Mouse (Mus musculus) stomach, postnatal 0 days (tissue): ENCODE measurements around the gene Plekhg5. TPM values are rescaled to one million over a fixed set of nuclear protein-coding genes. Genes with fewer than 3 reads are reported as not detected.
"Not testable (repeated sequence)": the region's sequence is repeated elsewhere in the genome, so short reads cannot be mapped to it uniquely, and the experiment has no call there.

Experiments used
- ATAC-seq: fragments of 200-750 bp; cut with Nextera tagmentation; 2 replicates; pipeline ENCODE4 v1.8.0; 2017; ENCODE audit not compliant: low FRiP score, low TSS enrichment
- DNase-seq: peaks from one replicate; pipeline ENCODE4 v3.0.0-alpha.2; 2016; ENCODE audit warnings: low spot score
- H3K27ac ChIP-seq: fragments of 300-500 bp; sonication (generic); replicated peaks from 2 replicates; pipeline ENCODE4 v1.5.1; 2014; ENCODE audit warnings: mild to moderate bottlenecking, control low read depth
- H3K27me3 ChIP-seq: fragments of 300-500 bp; sonication (generic); 2 replicates; pipeline ENCODE4 v1.6.1; 2014; ENCODE audit warnings: low read length; ENCODE audit not compliant: control insufficient read depth, insufficient read depth
- H3K36me3 ChIP-seq: fragments of 300-500 bp; sonication (generic); 2 replicates; pipeline ENCODE4 v1.6.1; 2014; ENCODE audit warnings: low read length, mixed read lengths; ENCODE audit not compliant: control insufficient read depth, insufficient read depth
- H3K4me1 ChIP-seq: fragments of 300-500 bp; sonication (generic); replicated peaks from 2 replicates; pipeline ENCODE4 v1.6.1; 2014; ENCODE audit warnings: antibody characterized with exemption; ENCODE audit not compliant: control insufficient read depth, insufficient read depth
- H3K4me2 ChIP-seq: fragments of 300-500 bp; sonication (generic); replicated peaks from 2 replicates; pipeline ENCODE4 v1.6.1; 2014; ENCODE audit warnings: low read depth, mild to moderate bottlenecking, control low read depth, moderate library complexity
- H3K4me3 ChIP-seq: fragments of 300-500 bp; sonication (generic); 2 replicates; pipeline ENCODE4 v1.5.1; 2014; ENCODE audit warnings: low read depth, low read length, control low read depth
- H3K9ac ChIP-seq: fragments of 300-500 bp; sonication (generic); 2 replicates; pipeline ENCODE4 v1.6.1; 2014; ENCODE audit warnings: mild to moderate bottlenecking, low read length, control low read depth, mixed read lengths
- H3K9me3 ChIP-seq: fragments of 300-500 bp; sonication (generic); 2 replicates; pipeline ENCODE4 v1.6.1; 2016; ENCODE audit warnings: low read length; ENCODE audit not compliant: control insufficient read depth
- CTCF ChIP-seq: IDR thresholded peaks from 2 replicates; pipeline ENCODE4 v1.5.1; 2016; ENCODE audit warnings: antibody characterized with exemption, low read depth, mild to moderate bottlenecking, moderate library complexity
- EP300 ChIP-seq: optimal IDR thresholded peaks from 2 replicates; pipeline ENCODE3; 2016; ENCODE audit warnings: antibody characterized with exemption
- WGBS: fragments of 180-500 bp; shearing (Covaris S2); extraction: QIAGEN DNeasy Blood & Tissue Kit; methylation state at CpG from one replicate; pipeline ENCODE4 v1.1.7; 2014; 5-methylcytosine and 5-hydroxymethylcytosine counted together
- polyA plus RNA-seq: library from polyadenylated mRNA; unstranded; fragments of >200 nt; fragmentation: Nextera tagmentation; extraction: Ambion mirVana; gene quantifications from 2 replicates; pipeline ENCODE4 v1.2.1, GENCODE M21; 2015

The Plekhg5 gene
- polyA plus RNA-seq, 1 experiment from 2014 or later: 6.4 TPM

- no peak overlapping the region for H3K4me2 ChIP-seq
- H3K4me1 ChIP-seq: peaks cover 16% of the 10 kb centered on the region
- no peak for ATAC-seq
- no peak overlapping the region for H3K4me3 ChIP-seq
- no peak overlapping the region for H3K27ac ChIP-seq
- 39% methylated on average over 5 of the region's 5 CpGs for WGBS
- H3K36me3 ChIP-seq: no peaks in the 10 kb centered on the region
- TF ChIP-seq CTCF (peak; percentile 69), EP300 (no peak)
- DNase-seq: no peak
- H3K27me3 ChIP-seq: no peaks in the 10 kb centered on the region
- H3K9me3 ChIP-seq: no peaks in the 10 kb centered on the region
- H3K9ac ChIP-seq: no peak overlapping the region
Observed at GRCm38 (mm10) chr4:152029087-152029486, 43.2 kb upstream of the Plekhg5 start.

GRCm38 (mm10) chr4:152029997-152030396 is 42.3 kb upstream of the Plekhg5 start:
- ATAC-seq (no peak; the same call in 1 of the 2 replicates), DNase-seq (peak; percentile 62)
- 60% methylated on average over 4 of the region's 4 CpGs for WGBS
- Histone ChIP-seq H3K27ac (no peak overlapping the region), H3K36me3 (no peaks in the 10 kb centered on the region), H3K4me3 (no peak overlapping the region), H3K4me1 (peaks cover 16% of the 10 kb centered on the region), H3K9me3 (no peaks in the 10 kb centered on the region), H3K4me2 (no peak overlapping the region), H3K27me3 (no peaks in the 10 kb centered on the region), H3K9ac (no peak overlapping the region)
- TF ChIP-seq EP300 (no peak), CTCF (peak; percentile 65)

DNA sequence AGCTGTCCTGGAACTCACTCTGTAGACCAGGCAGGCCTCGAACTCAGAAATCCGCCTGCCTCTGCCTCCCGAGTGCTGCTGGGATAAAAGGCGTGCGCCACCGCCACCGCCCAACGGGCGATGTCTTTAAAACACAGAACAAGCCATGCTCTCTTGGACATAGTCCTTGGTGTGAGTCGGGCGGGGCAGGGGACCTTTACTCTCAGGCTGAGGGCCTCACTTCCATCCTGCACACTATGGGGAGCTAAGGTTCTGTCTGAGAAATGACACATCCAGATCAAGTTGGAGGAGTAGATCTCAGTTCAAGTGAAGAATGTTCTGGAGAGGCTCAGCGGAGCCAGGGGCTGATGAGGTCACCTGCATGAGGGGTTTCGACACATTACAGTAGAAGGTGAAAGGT is 39.4 kb upstream of the Plekhg5 start:
- Histone ChIP-seq H3K9ac (no peak overlapping the region), H3K4me3 (no peak overlapping the region), H3K9me3 (no peaks in the 10 kb centered on the region), H3K27me3 (no peaks in the 10 kb centered on the region), H3K36me3 (no peaks in the 10 kb centered on the region), H3K4me2 (no peak overlapping the region), H3K27ac (no peak overlapping the region), H3K4me1 (peaks cover 2% of the 10 kb centered on the region; the same call in 1 of the 2 replicates)
- ATAC-seq (no peak), DNase-seq (no peak)
- whole genome bisulfite sequencing: 90% methylated on average over 13 of the region's 13 CpGs
- TF ChIP-seq EP300 (no peak), CTCF (no peak)

GRCm38 (mm10) chr4:152036464-152036863 is 35.8 kb upstream of the Plekhg5 start:
- WGBS: 91% methylated on average over 6 of the region's 6 CpGs

DNA sequence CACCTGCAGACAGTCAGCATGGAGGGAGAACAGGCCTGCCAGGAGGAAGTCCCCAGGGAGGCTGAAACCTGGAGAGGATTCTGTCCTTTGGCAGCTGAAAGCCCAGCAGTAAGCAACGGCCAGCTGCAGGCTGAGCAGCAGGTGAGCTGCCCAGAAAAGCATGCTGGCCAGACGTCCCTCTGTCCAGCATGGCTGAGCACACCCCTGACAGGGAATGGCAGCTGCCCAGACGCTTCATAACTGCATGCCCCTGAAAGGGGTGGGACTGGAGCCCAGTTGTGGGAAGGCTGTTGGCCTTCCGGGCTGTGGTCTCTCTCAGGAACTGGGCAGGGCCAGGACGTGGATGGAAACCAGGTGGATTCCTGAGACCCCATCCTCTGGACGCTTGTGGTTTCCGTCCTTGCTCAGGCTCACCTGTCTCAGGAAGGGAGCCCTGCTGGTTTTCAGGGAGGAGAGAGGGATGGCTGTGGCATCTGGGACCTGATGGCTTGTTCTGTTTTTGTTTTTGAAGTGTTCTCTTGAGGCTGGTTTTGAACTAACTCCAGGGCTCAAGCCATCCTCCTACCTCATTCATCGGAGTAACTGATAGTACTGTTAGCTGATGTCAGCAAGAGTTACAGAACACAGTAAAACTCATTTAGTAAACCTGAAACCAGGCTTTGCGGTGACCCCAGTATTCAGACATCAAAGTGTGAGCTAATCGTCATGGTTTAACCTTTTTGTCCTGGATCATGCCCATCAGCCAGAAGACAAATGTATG is 33.9 kb upstream of the Plekhg5 start, which contains the start of gene Tas1r1:
Gene Tas1r1, minus strand, starts transcription at position 344 of the 760 bp plus-strand sequence.
- no peaks in the 10 kb centered on the region for H3K4me1 ChIP-seq
- peak within 1 kb of the TSS; percentile 67; the same call in 1 of the 2 replicates for H3K27ac ChIP-seq
- H3K4me2 ChIP-seq: peak within 1 kb of the TSS; percentile 98
- no peaks in the 10 kb centered on the region for H3K9me3 ChIP-seq
- H3K9ac ChIP-seq: peak within 1 kb of the TSS; percentile 87
- peak within 1 kb of the TSS; percentile 95 for H3K4me3 ChIP-seq
- no peak for DNase-seq
- no peaks in the 10 kb centered on the region for H3K27me3 ChIP-seq
- peaks cover 13% of the 10 kb centered on the region for H3K36me3 ChIP-seq
- ATAC-seq: no peak
- TF ChIP-seq CTCF (no peak), EP300 (no peak)
- 32% methylated on average over 10 of the region's 10 CpGs for WGBS

More at GRCm38 (mm10) chr4:152036464-152036863, 35.8 kb upstream of the Plekhg5 start:
- TF ChIP-seq CTCF: peak; percentile 55
- H3K4me1 ChIP-seq, ATAC-seq, DNase-seq, H3K9me3 ChIP-seq, H3K36me3 ChIP-seq, H3K27me3 ChIP-seq, H3K27ac ChIP-seq, H3K4me2 ChIP-seq, H3K9ac ChIP-seq, H3K4me3 ChIP-seq: not testable (repeated sequence)
